Mouse (Mus musculus) limb, embryonic 12.5 days (tissue): Measurements from ENCODE around the gene Gm1673. TPM values are rescaled to one million over a fixed set of nuclear protein-coding genes. Genes with fewer than 3 reads are reported as not detected.

Experiments used
- ATAC-seq: fragments of 200-750 bp; cut with Nextera tagmentation; 2 replicates; pipeline ENCODE4 v1.8.0; 2017; ENCODE audit warnings: low read depth, moderate TSS enrichment; ENCODE audit not compliant: insufficient number of reproducible peaks, insufficient read depth, low FRiP score, low TSS enrichment
- H3K27ac ChIP-seq: fragments of 300-500 bp; sonication (generic); 2 replicates; pipeline ENCODE4 v1.5.1; 2016; ENCODE audit warnings: mild to moderate bottlenecking, moderate library complexity
- H3K27me3 ChIP-seq: fragments of 300-500 bp; sonication (generic); 2 replicates; pipeline ENCODE4 v1.6.1; 2016; ENCODE audit warnings: mild to moderate bottlenecking, moderate library complexity
- H3K36me3 ChIP-seq: fragments of 300-500 bp; sonication (generic); 2 replicates; pipeline ENCODE4 v1.6.1; 2016; ENCODE audit warnings: mild to moderate bottlenecking, moderate library complexity
- H3K4me1 ChIP-seq: fragments of 300-500 bp; sonication (generic); replicated peaks from 2 replicates; pipeline ENCODE4 v1.6.1; 2016
- H3K4me2 ChIP-seq: fragments of 300-500 bp; sonication (generic); 2 replicates; pipeline ENCODE4 v1.6.1; 2016; ENCODE audit warnings: mild to moderate bottlenecking, moderate library complexity
- H3K4me3 ChIP-seq: fragments of 300-500 bp; sonication (generic); replicated peaks from 2 replicates; pipeline ENCODE4 v1.5.1; 2016; ENCODE audit warnings: mild to moderate bottlenecking
- H3K9ac ChIP-seq: fragments of 300-500 bp; sonication (generic); replicated peaks from 2 replicates; pipeline ENCODE4 v1.6.1; 2016; ENCODE audit warnings: mild to moderate bottlenecking, moderate library complexity
- H3K9me3 ChIP-seq: fragments of 300-500 bp; sonication (generic); 2 replicates; pipeline ENCODE4 v1.6.1; 2016; ENCODE audit warnings: mild to moderate bottlenecking, moderate library complexity
- WGBS: fragments of 180-500 bp; shearing (Covaris S2); methylation state at CpG from one replicate; pipeline ENCODE4 v1.1.7; 2016; 5-methylcytosine and 5-hydroxymethylcytosine counted together
- polyA plus RNA-seq: library from polyadenylated mRNA; unstranded; fragments of >200 nt; fragmentation: Nextera tagmentation; extraction: Ambion mirVana; gene quantifications from 2 replicates; pipeline ENCODE4 v1.2.1, GENCODE M21; 2016

Gene Gm1673
- polyA plus RNA-seq, 1 experiment from 2014 or later, result 197 TPM

DNA sequence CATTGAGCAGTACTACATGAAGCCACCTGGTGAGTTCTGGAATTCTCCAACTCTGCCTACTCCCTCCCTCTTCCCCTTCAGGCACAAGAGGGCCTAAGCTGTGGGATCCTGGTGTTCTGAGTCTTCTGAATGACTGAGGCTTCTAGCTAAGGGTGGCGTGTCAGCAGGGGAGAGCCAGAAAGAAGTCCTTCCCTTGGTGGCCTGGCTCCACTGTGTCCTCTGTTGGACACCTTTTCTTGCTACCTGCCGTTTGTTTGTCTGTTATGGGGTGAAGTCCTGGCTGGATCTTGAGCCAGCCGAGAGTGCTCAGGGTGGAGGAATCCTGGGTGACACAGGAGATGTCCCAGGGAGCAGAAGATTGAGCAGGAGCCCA is 15.3 kb downstream of the Gm1673 start:
- Histone ChIP-seq H3K4me1 (peaks cover 18% of the 10 kb centered on the region), H3K36me3 (no peaks in the 10 kb centered on the region), H3K9me3 (no peaks in the 10 kb centered on the region), H3K4me3 (no peak overlapping the region; the same call in 1 of the 2 replicates), H3K27ac (no peak overlapping the region), H3K27me3 (peaks cover 71% of the 10 kb centered on the region), H3K9ac (no peak overlapping the region), H3K4me2 (no peak overlapping the region)
- 80% methylated on average over 3 of the region's 3 CpGs for WGBS
- ATAC-seq, result no peak

DNA sequence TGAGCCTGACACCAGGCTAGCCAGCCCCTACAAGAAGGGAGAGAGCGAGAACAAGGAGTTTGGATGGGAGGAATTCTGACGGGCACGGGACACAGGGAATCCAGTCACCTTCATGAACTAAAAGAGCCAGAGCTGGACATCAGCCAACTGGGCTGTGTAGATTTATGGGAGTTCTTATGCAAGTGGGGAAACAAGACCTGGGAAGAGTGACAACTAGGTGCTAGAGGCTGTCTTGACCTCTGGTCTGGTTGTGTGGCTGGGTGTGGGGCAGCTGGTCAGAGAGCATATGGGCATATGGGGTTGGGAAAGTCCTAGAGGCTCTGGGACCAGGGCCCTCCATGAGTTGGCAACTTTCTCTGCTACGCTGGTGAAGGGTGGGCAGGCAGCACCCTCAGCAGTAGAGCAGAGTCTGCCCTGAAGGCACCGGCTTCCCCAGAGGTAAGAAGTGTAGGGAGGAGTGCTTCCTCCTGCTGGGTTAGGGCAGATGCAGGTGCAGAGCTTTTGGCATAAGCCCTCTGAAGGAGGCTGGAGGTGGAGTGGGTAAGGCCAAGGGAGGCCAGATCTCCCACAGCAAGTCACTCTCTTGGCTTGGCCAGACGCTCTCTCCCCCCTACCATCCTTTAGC is 16.3 kb downstream of the Gm1673 start:
- H3K9me3 ChIP-seq, result no peaks in the 10 kb centered on the region
- H3K4me1 ChIP-seq, result peaks cover 18% of the 10 kb centered on the region
- no peak overlapping the region for H3K4me3 ChIP-seq
- WGBS, result 80% methylated on average over 6 of the region's 6 CpGs
- no peaks in the 10 kb centered on the region for H3K36me3 ChIP-seq
- no peak overlapping the region for H3K4me2 ChIP-seq
- no peak for ATAC-seq
- no peak overlapping the region for H3K27ac ChIP-seq
- no peak overlapping the region for H3K9ac ChIP-seq
- peaks cover 63% of the 10 kb centered on the region for H3K27me3 ChIP-seq

DNA sequence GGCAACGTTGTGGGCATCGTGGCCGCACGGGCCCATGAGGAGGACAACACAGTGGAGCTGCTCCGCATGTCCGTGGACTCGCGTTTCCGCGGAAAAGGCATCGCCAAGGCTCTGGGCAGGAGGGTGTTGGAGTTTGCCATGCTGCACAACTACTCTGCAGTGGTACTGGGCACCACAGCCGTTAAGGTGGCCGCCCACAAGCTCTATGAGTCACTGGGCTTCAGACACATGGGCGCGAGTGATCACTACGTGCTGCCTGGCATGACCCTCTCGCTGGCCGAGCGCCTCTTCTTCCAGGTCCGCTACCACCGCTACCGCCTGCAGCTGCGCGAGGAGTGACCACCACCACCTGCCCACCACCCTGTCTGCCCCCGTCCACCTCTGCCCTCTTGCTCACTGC is 17.6 kb downstream of the Gm1673 start:
- WGBS, result 95% methylated on average over 25 of the region's 25 CpGs
- H3K36me3 ChIP-seq, result no peaks in the 10 kb centered on the region
- peaks cover 12% of the 10 kb centered on the region for H3K4me1 ChIP-seq
- no peak overlapping the region for H3K9ac ChIP-seq
- no peaks in the 10 kb centered on the region for H3K9me3 ChIP-seq
- H3K4me2 ChIP-seq, result no peak overlapping the region
- H3K27me3 ChIP-seq, result peaks cover 51% of the 10 kb centered on the region
- no peak for ATAC-seq
- H3K4me3 ChIP-seq, result no peak overlapping the region
- H3K27ac ChIP-seq, result no peak overlapping the region

DNA sequence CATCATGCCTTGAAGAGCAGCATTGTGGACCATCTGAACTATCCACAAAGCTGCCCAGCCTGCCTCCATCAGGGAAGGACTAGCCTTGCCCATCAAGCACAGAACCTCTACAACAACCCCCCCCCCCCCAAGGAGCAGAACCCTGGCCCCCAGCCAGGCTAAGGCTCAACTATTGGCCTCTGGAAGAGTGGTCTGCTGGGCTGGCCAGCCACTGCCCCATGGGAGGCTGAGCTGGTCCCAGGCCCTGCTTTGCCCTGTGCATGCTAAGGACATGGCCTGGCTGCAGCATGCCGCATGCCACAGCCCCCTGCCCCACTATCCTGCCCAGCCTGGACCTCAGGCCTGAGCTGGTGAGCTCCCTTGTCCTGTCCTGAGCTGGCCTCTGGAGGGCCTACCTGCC is 18.2 kb downstream of the Gm1673 start:
- H3K9ac ChIP-seq, result no peak overlapping the region
- no peak overlapping the region for H3K4me2 ChIP-seq
- ATAC-seq, result no peak
- no peaks in the 10 kb centered on the region for H3K9me3 ChIP-seq
- no peak overlapping the region for H3K27ac ChIP-seq
- no peaks in the 10 kb centered on the region for H3K36me3 ChIP-seq
- H3K27me3 ChIP-seq, result peaks cover 45% of the 10 kb centered on the region
- H3K4me3 ChIP-seq, result no peak overlapping the region
- peaks cover 9% of the 10 kb centered on the region for H3K4me1 ChIP-seq
- 100% methylated on average over 1 of the region's 1 CpGs for WGBS

DNA sequence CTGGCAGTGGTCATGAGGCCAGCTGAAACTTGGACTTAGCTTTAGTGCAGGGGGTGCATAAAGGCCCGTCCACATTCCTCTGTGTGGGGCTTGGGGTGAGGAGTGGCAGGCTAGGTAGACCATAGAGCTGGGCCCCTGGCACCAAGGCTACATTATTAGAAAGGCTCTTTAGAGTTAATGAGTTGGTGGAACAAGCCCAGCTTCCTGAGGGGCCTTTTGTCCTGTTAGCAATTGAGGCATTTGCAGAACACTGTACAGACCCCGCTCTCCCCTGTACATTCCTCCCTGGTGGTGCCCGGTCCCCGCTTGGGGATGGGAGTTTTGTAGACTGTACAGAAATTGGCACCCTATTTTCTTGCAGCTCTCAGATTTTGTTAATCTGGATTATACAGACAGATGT is 19.4 kb downstream of the Gm1673 start:
- no peak overlapping the region for H3K27ac ChIP-seq
- no peak for ATAC-seq
- WGBS, result 88% methylated on average over 4 of the region's 4 CpGs

DNA sequence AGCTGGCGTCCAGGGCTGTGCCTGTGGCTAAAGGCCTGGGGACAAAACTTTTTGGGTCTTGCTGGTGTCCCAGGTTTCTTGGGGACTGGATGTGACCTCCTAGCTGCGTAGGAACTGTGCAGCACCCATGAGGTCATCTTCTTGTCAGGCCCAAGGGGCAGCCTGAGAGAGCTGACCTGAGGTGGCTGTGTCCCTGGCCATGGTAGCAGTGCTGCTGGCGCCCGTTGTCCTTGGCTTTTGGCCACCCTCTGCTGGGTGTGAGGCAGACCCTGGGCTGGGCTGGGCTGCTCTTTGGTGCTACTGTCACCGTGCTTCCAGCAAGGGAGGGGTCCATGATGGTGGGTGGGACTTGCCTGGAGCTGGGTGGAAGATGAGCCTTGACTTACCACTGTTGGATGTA is 21.4 kb downstream of the Gm1673 start:
- 87% methylated on average over 5 of the region's 5 CpGs for WGBS
- H3K27me3 ChIP-seq, result peaks cover 14% of the 10 kb centered on the region
- no peaks in the 10 kb centered on the region for H3K9me3 ChIP-seq
- H3K4me2 ChIP-seq, result no peak overlapping the region
- no peak overlapping the region for H3K4me3 ChIP-seq
- H3K36me3 ChIP-seq, result no peaks in the 10 kb centered on the region
- no peak overlapping the region for H3K9ac ChIP-seq
- no peak for ATAC-seq
- H3K4me1 ChIP-seq, result no peaks in the 10 kb centered on the region
- H3K27ac ChIP-seq, result no peak overlapping the region

More for the DNA sequence above, 19.4 kb downstream of the Gm1673 start:
- peaks cover 33% of the 10 kb centered on the region for H3K27me3 ChIP-seq
- no peak overlapping the region for H3K9ac ChIP-seq
- no peaks in the 10 kb centered on the region for H3K9me3 ChIP-seq
- H3K4me3 ChIP-seq, result no peak overlapping the region
- H3K4me1 ChIP-seq, result peaks cover under 1% of the 10 kb centered on the region; the same call in 1 of the 2 replicates
- no peaks in the 10 kb centered on the region for H3K36me3 ChIP-seq
- H3K4me2 ChIP-seq, result no peak overlapping the region

DNA sequence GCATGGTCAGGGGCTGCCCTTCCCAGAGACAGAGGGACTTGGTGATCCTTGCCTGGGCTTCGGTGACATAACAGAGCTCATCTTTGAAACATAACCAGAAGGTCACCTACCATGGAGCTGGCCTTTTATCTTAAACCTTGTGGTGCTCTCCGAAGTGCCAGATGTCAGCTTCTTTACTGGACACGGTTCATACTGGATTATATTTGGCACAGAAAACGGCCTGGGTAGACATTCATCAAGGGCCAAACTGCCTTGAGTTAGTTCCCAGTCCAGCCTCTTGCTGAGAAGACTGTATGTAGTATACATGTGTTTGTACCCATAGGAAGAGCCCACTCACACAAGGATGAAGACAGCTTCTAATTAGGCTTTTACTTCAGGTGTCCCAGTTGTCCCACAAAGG is 23.6 kb downstream of the Gm1673 start:
- Histone ChIP-seq H3K9ac (no peak overlapping the region), H3K4me2 (no peak overlapping the region), H3K27ac (no peak overlapping the region), H3K4me3 (no peak overlapping the region), H3K4me1 (no peaks in the 10 kb centered on the region), H3K9me3 (no peaks in the 10 kb centered on the region), H3K27me3 (no peaks in the 10 kb centered on the region), H3K36me3 (no peaks in the 10 kb centered on the region)
- 78% methylated on average over 4 of the region's 4 CpGs for WGBS
- ATAC-seq, result no peak

DNA sequence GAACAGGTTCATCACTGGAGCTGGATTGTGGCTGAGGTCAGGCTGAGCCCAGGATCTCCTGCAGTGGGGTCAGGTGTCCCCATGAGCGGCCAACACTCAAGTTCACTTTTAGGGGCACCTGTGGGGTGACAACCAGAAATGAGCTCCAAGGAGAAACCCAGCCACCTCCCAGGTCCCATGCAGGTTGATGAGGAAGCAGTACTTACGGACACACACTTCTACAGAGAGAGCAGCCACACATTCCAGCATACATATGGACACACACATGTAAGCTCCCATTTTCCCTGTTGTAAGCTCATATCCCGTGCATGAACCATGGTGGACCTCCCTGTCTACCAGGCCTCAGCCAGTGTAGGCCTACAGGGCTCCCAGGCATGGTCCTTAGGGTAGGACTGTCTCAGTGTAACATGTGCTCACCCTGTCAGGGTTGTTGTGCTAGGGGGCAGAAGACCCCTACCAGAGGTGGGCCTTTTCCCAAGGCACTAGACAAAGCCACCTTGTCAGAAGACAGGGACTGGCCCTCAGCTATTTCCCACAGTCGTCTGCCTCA is 24.2 kb downstream of the Gm1673 start:
- WGBS, result 86% methylated on average over 4 of the region's 4 CpGs
- no peaks in the 10 kb centered on the region for H3K9me3 ChIP-seq
- no peak overlapping the region for H3K27ac ChIP-seq
- no peak overlapping the region for H3K4me2 ChIP-seq
- H3K4me1 ChIP-seq, result no peaks in the 10 kb centered on the region
- no peaks in the 10 kb centered on the region for H3K27me3 ChIP-seq
- no peaks in the 10 kb centered on the region for H3K36me3 ChIP-seq
- no peak overlapping the region for H3K4me3 ChIP-seq
- H3K9ac ChIP-seq, result no peak overlapping the region
- ATAC-seq, result no peak

DNA sequence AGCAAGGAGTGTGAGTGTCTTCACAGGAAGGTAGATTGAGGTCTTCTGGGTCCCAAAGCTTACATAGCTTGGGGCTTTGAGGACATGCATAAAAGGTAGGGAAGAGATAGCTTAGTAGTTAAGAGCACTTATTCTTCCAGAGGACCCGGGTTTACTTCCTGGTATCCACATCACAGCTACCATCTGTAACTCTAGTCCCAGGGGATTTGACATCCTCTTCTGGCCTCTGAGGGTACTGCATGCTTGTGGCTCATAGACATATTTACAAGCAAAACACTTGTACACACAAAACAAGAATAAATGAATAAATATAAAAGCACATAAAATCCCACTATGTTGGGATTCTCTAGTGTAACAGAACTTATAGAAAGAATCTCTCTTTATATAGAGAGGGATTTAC is 31.4 kb downstream of the Gm1673 start:
- no peak overlapping the region for H3K27ac ChIP-seq
- no peaks in the 10 kb centered on the region for H3K4me1 ChIP-seq
- peaks cover 3% of the 10 kb centered on the region; the same call in 1 of the 2 replicates for H3K27me3 ChIP-seq
- no peak overlapping the region for H3K4me3 ChIP-seq
- no peak overlapping the region for H3K4me2 ChIP-seq
- no peak for ATAC-seq
- no peaks in the 10 kb centered on the region for H3K9me3 ChIP-seq
- no peak overlapping the region for H3K9ac ChIP-seq
- 67% methylated on average over 1 of the region's 1 CpGs for WGBS
- no peaks in the 10 kb centered on the region for H3K36me3 ChIP-seq

DNA sequence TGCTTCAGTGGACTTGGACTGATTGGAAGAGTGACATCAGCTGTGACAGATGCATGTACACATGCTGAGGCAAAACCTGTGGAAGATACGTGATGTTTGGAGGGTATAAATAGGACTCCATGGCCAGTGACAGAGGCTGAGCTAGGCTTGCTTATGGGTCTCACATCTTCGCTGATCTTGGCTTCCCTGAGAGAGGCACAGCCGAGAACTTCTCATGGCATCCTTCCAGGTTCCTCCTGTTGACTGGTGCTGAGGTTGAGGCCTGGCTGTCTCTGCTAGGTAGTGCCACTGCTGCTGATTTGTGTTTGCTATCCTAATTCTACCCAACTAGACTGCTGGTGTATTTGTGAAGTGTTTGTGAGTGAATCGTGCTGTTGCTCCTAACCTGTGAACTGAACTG is 35.7 kb downstream of the Gm1673 start:
- 82% methylated on average over 4 of the region's 4 CpGs for WGBS
- no peak overlapping the region for H3K4me2 ChIP-seq
- no peaks in the 10 kb centered on the region for H3K4me1 ChIP-seq
- no peaks in the 10 kb centered on the region for H3K36me3 ChIP-seq
- no peak overlapping the region for H3K4me3 ChIP-seq
- H3K27me3 ChIP-seq, result 0 out of 2 replicates have a peak, but pooled peaks cover 3% of the 10 kb centered on the region
- ATAC-seq, result no peak
- no peaks in the 10 kb centered on the region for H3K9me3 ChIP-seq
- H3K9ac ChIP-seq, result no peak overlapping the region
- H3K27ac ChIP-seq, result no peak overlapping the region

DNA sequence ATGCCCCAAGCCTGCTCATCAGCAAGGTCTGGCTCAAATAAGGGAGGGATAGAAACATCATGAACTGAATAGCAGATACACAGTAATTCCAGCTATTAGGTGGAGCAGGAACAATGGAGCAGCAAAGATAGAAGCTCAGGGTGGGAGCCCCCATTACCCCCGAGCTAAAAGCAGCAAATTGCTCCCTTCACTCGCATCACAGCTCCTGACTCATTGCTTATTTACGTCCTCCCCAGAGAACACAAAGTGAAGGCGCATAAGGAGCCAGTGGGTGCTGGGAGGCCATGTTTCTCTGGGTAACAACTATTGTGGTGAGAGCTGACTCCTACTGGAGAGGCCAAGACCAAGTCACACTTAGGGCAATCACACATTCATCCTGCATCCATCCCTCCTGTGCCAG is 46.9 kb downstream of the Gm1673 start:
- H3K4me1 ChIP-seq, result no peaks in the 10 kb centered on the region
- H3K4me3 ChIP-seq, result no peak overlapping the region
- no peaks in the 10 kb centered on the region for H3K27me3 ChIP-seq
- H3K9me3 ChIP-seq, result no peaks in the 10 kb centered on the region
- no peak for ATAC-seq
- WGBS, result 62% methylated on average over 4 of the region's 4 CpGs
- H3K4me2 ChIP-seq, result no peak overlapping the region
- no peaks in the 10 kb centered on the region for H3K36me3 ChIP-seq
- no peak overlapping the region for H3K9ac ChIP-seq
- H3K27ac ChIP-seq, result no peak overlapping the region

DNA sequence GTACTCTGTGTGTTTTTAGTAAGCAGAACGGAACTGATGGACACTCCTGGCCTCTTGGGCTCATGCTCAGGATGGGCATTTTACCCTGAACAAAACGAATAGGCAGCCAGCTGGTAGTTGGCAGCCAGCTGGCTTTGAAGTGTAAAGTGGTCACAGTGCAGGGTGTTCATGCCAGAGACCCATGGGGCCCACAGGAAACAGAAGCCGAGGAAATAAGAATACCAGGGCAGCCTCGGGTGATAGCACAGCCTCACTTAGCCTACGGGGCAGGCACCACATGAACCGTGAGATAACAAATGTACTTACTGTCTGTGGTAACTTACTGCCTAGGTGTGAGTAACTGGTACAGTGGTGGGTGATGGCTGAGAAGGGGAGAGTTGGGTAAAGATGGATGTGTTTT is 47.8 kb downstream of the Gm1673 start:
- Histone ChIP-seq H3K4me3 (no peak overlapping the region), H3K27me3 (no peaks in the 10 kb centered on the region), H3K9me3 (no peaks in the 10 kb centered on the region), H3K4me2 (no peak overlapping the region), H3K9ac (no peak overlapping the region), H3K36me3 (no peaks in the 10 kb centered on the region), H3K27ac (no peak overlapping the region), H3K4me1 (no peaks in the 10 kb centered on the region)
- 77% methylated on average over 6 of the region's 6 CpGs for WGBS
- no peak for ATAC-seq
